In the genomic region with DNA sequence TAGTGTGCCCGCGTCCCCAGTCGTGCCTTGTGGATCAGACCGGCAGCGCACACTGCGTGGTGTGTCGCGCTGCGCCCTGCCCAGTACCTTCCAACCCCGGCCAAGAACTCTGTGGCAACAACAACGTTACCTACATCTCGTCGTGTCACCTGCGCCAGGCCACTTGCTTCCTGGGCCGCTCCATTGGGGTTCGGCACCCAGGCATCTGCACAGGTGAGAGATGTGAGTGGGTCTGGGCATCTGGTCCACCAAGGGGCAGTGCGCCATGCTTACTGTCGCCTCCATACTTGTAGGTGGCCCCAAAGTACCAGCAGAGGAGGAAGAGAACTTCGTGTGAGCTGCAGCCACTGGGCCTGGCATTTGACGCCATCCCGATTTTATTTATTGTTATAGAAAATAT, we compare ENCODE assay signal across 9 mouse cellular contexts. TPM values are rescaled to one million over a fixed set of nuclear protein-coding genes. Genes with fewer than 3 reads are reported as not detected.
DNase-seq lines count a peak whose midpoint lies in the region; ATAC-seq and TF ChIP-seq lines count a peak whose summit lies in the region.
"Had no signal": no experiment of that assay in that cellular context is flagged by ENCODE, and none has a peak within 500 bp of the region (broad histone marks: within the 10 kb centered on the region; RNA-seq: fewer than 3 reads in every experiment).

No protein-coding gene starts in this region.

- H3K9ac ChIP-seq in lung, embryonic 14.5 days, result no peak overlapping the region
- H3K9ac ChIP-seq in forebrain, embryonic 11.5 days (ENCODE audit: low read length), result no peak overlapping the region
- no peak overlapping the region for H3K9ac ChIP-seq in intestine, postnatal 0 days (ENCODE audit: low read depth, low read length)
- peak overlapping the region; percentile 50; the same call in 1 of the 2 replicates for H3K9ac ChIP-seq in neural tube, embryonic 13.5 days

- H3K4me3 ChIP-seq in lung, embryonic 14.5 days (ENCODE audit: low read depth, low read length), result peak overlapping the region; percentile 39
- H3K4me3 ChIP-seq in forebrain, embryonic 11.5 days (ENCODE audit: low read depth, low read length), result no peak overlapping the region
- H3K4me3 ChIP-seq in intestine, postnatal 0 days (ENCODE audit: low read depth, low read length), result peak overlapping the region; percentile 33
- peak overlapping the region; percentile 38 for H3K4me3 ChIP-seq in neural tube, embryonic 13.5 days

- H3K27me3 ChIP-seq in lung, embryonic 14.5 days (ENCODE audit: insufficient read depth, low read length), result peaks cover 17% of the 10 kb centered on the region
- peaks cover 40% of the 10 kb centered on the region for H3K27me3 ChIP-seq in forebrain, embryonic 11.5 days (ENCODE audit: control insufficient read depth, insufficient read depth, low read length)
- H3K27me3 ChIP-seq in intestine, postnatal 0 days (replicated peaks; ENCODE audit: control insufficient read depth, insufficient read depth, low read length), result no peaks in the 10 kb centered on the region
- H3K27me3 ChIP-seq in neural tube, embryonic 13.5 days, result peaks cover 77% of the 10 kb centered on the region

- H3K9me3 ChIP-seq in lung, embryonic 14.5 days (ENCODE audit: low read depth, low read length), result no peaks in the 10 kb centered on the region
- H3K9me3 ChIP-seq in forebrain, embryonic 11.5 days (ENCODE audit: control insufficient read depth, low read length), result no peaks in the 10 kb centered on the region
- no peaks in the 10 kb centered on the region for H3K9me3 ChIP-seq in intestine, postnatal 0 days (ENCODE audit: control insufficient read depth)
- H3K9me3 ChIP-seq in neural tube, embryonic 13.5 days, result no peaks in the 10 kb centered on the region

- ATAC-seq in lung, embryonic 14.5 days (ENCODE audit: insufficient read depth), result no peak
- ATAC-seq in forebrain, embryonic 11.5 days (replicated peaks; ENCODE audit: low FRiP score), result no peak
- no peak for ATAC-seq in intestine, postnatal 0 days
- ATAC-seq in neural tube, embryonic 13.5 days (ENCODE audit: low read depth), result 0 out of 2 replicates have a peak, but pooled peaks have one; percentile 1

- TF ChIP-seq CTCF in lung, embryonic 14.5 days (IDR thresholded peaks at IDR 0.05; ENCODE audit: low read depth), result no peak
- no peak for TF ChIP-seq CTCF in intestine, postnatal 0 days (IDR thresholded peaks at IDR 0.05; ENCODE audit: low read depth)

- DNase-seq in lung, embryonic 14.5 days, result no peak
- DNase-seq in lung, postnatal 36 days, result no peak
- no peak for DNase-seq in forebrain, embryonic 11.5 days (ENCODE audit: low spot score)
- no peak for DNase-seq in frontal cortex, postnatal 10 days (ENCODE audit: low spot score in 2 of 2)
- no peak for DNase-seq in left cerebral cortex, adult 18-20 months (ENCODE audit: low spot score in 2 of 2)
- no peak for DNase-seq in adipocyte (ENCODE audit: low spot score)
- DNase-seq: kidney, adult 9 months had no signal

- 32% methylated on average over 21 of the region's 21 CpGs for WGBS in lung, embryonic 14.5 days
- WGBS in forebrain, embryonic 11.5 days, result 30% methylated on average over 21 of the region's 21 CpGs
- WGBS in intestine, postnatal 0 days, result 27% methylated on average over 21 of the region's 21 CpGs
- 30% methylated on average over 21 of the region's 21 CpGs for WGBS in neural tube, embryonic 13.5 days

- no peaks in the 10 kb centered on the region for H3K36me3 ChIP-seq in lung, embryonic 14.5 days (ENCODE audit: insufficient read depth)
- no peaks in the 10 kb centered on the region for H3K36me3 ChIP-seq in forebrain, embryonic 11.5 days (ENCODE audit: control insufficient read depth, insufficient read depth, low read length)
- no peaks in the 10 kb centered on the region for H3K36me3 ChIP-seq in intestine, postnatal 0 days (ENCODE audit: control insufficient read depth, insufficient read depth)
- H3K36me3 ChIP-seq in neural tube, embryonic 13.5 days, result no peaks in the 10 kb centered on the region

- H3K27ac ChIP-seq in lung, embryonic 14.5 days (ENCODE audit: low read depth), result no peak overlapping the region
- no peak overlapping the region for H3K27ac ChIP-seq in forebrain, embryonic 11.5 days (ENCODE audit: low read depth, low read length)
- H3K27ac ChIP-seq in intestine, postnatal 0 days (ENCODE audit: low read depth, low read length), result no peak overlapping the region
- no peak overlapping the region for H3K27ac ChIP-seq in neural tube, embryonic 13.5 days (replicated peaks)

- H3K4me2 ChIP-seq in lung, embryonic 14.5 days, result peak overlapping the region; percentile 83
- H3K4me2 ChIP-seq in forebrain, embryonic 11.5 days (ENCODE audit: low read depth, low read length, severe bottlenecking), result peak overlapping the region; percentile 62
- peak overlapping the region; percentile 66 for H3K4me2 ChIP-seq in intestine, postnatal 0 days (replicated peaks; ENCODE audit: low read depth)
- peak overlapping the region; percentile 60 for H3K4me2 ChIP-seq in neural tube, embryonic 13.5 days

- peaks cover 11% of the 10 kb centered on the region for H3K4me1 ChIP-seq in lung, embryonic 14.5 days (ENCODE audit: insufficient read depth)
- H3K4me1 ChIP-seq in forebrain, embryonic 11.5 days (replicated peaks; ENCODE audit: control insufficient read depth, insufficient read depth, low read length), result peaks cover 15% of the 10 kb centered on the region
- no peaks in the 10 kb centered on the region; the same call in 1 of the 2 replicates for H3K4me1 ChIP-seq in intestine, postnatal 0 days (replicated peaks; ENCODE audit: control insufficient read depth, insufficient read depth, low read length)
- H3K4me1 ChIP-seq in neural tube, embryonic 13.5 days (replicated peaks), result peaks cover 49% of the 10 kb centered on the region

RNA-seq across cellular contexts. Expression of a gene that starts 4.1 kb away (rescaled TPM):
- 12.2 and 12.4 TPM in 2 replicates for polyA plus RNA-seq in lung, embryonic 14.5 days (2014; fragmentation: Nextera tagmentation; extraction: Ambion mirVana)
- 0.41 and 1.0 TPM in 2 replicates for polyA plus RNA-seq in forebrain, embryonic 11.5 days (2014; fragmentation: Nextera tagmentation; extraction: Ambion mirVana)
- polyA plus RNA-seq in intestine, postnatal 0 days (2015; fragmentation: Nextera tagmentation; extraction: Ambion mirVana), result 7.3 and 8.9 TPM in 2 replicates
- polyA plus RNA-seq in neural tube, embryonic 13.5 days (2015; fragmentation: Nextera tagmentation; extraction: Ambion mirVana), result 1.9 and 2.8 TPM in 2 replicates
- 1 to 10 TPM; 2.7 to 3.2 TPM for total RNA-seq in left cerebral cortex, adult 18-20 months (2021)

RNA-seq across cellular contexts. Expression of a gene that starts 9.6 kb away (rescaled TPM):
- 0.11 TPM in 1 of 2 replicates, not detected in the other for polyA plus RNA-seq in lung, embryonic 14.5 days (2014; fragmentation: Nextera tagmentation; extraction: Ambion mirVana)
- polyA plus RNA-seq in forebrain, embryonic 11.5 days (2014; fragmentation: Nextera tagmentation; extraction: Ambion mirVana), result not detected in 2 replicates
- 0.07 TPM in 1 of 2 replicates, not detected in the other for polyA plus RNA-seq in intestine, postnatal 0 days (2015; fragmentation: Nextera tagmentation; extraction: Ambion mirVana)
- 0.07 and 0.69 TPM in 2 replicates for polyA plus RNA-seq in neural tube, embryonic 13.5 days (2015; fragmentation: Nextera tagmentation; extraction: Ambion mirVana)
- under 1 TPM; 0.63 to 0.72 TPM for total RNA-seq in left cerebral cortex, adult 18-20 months (2021)

RNA-seq across cellular contexts. Expression of a gene that starts 12.2 kb away (rescaled TPM):
- 68.1 and 72.4 TPM in 2 replicates for polyA plus RNA-seq in lung, embryonic 14.5 days (2014; fragmentation: Nextera tagmentation; extraction: Ambion mirVana)
- 140 and 157 TPM in 2 replicates for polyA plus RNA-seq in forebrain, embryonic 11.5 days (2014; fragmentation: Nextera tagmentation; extraction: Ambion mirVana)
- 19.9 and 21.1 TPM in 2 replicates for polyA plus RNA-seq in intestine, postnatal 0 days (2015; fragmentation: Nextera tagmentation; extraction: Ambion mirVana)
- polyA plus RNA-seq in neural tube, embryonic 13.5 days (2015; fragmentation: Nextera tagmentation; extraction: Ambion mirVana), result 214 and 231 TPM in 2 replicates
- 100 to 1,000 TPM; 290 to 308 TPM for total RNA-seq in left cerebral cortex, adult 18-20 months (2021)

RNA-seq across cellular contexts. Expression of a gene that starts 14.4 kb away (rescaled TPM):
- 107 and 123 TPM in 2 replicates for polyA plus RNA-seq in lung, embryonic 14.5 days (2014; fragmentation: Nextera tagmentation; extraction: Ambion mirVana)
- 118 TPM in 2 replicates for polyA plus RNA-seq in forebrain, embryonic 11.5 days (2014; fragmentation: Nextera tagmentation; extraction: Ambion mirVana)
- polyA plus RNA-seq in intestine, postnatal 0 days (2015; fragmentation: Nextera tagmentation; extraction: Ambion mirVana), result 41.2 and 43.5 TPM in 2 replicates
- polyA plus RNA-seq in neural tube, embryonic 13.5 days (2015; fragmentation: Nextera tagmentation; extraction: Ambion mirVana), result 96.2 and 98.5 TPM in 2 replicates
- 10 to 100 TPM; 86.7 to 98.4 TPM for total RNA-seq in left cerebral cortex, adult 18-20 months (2021)

RNA-seq across cellular contexts. Expression of a gene that starts 26.3 kb away (rescaled TPM):
- 0.30 and 0.41 TPM in 2 replicates for polyA plus RNA-seq in lung, embryonic 14.5 days (2014; fragmentation: Nextera tagmentation; extraction: Ambion mirVana)
- polyA plus RNA-seq in forebrain, embryonic 11.5 days (2014; fragmentation: Nextera tagmentation; extraction: Ambion mirVana), result 0.36 and 0.40 TPM in 2 replicates
- 0.13 TPM in 1 of 2 replicates, not detected in the other for polyA plus RNA-seq in intestine, postnatal 0 days (2015; fragmentation: Nextera tagmentation; extraction: Ambion mirVana)
- 1.7 and 2.7 TPM in 2 replicates for polyA plus RNA-seq in neural tube, embryonic 13.5 days (2015; fragmentation: Nextera tagmentation; extraction: Ambion mirVana)
- total RNA-seq in left cerebral cortex, adult 18-20 months (2021), result 1 to 10 TPM; 4.3 to 5.6 TPM
